Mouse (Mus musculus) ES-E14 (cell line): Measurements from ENCODE around the gene Pitpnm3.

Experiments used
- CHD2 ChIP-seq: IDR thresholded peaks from 2 replicates; pipeline ENCODE4 v1.6.1; 2014; ENCODE audit warnings: mild to moderate bottlenecking, low read depth, low read length, inconsistent platforms
- HCFC1 ChIP-seq: IDR thresholded peaks from 2 replicates; pipeline ENCODE4 v1.6.1; 2012; ENCODE audit warnings: low read length, inconsistent platforms, borderline replicate concordance; ENCODE audit not compliant: insufficient read depth
- ZC3H11A ChIP-seq: IDR thresholded peaks from 2 replicates; pipeline ENCODE4 v1.6.1; 2012; ENCODE audit warnings: low read depth, mild to moderate bottlenecking, inconsistent platforms, low read length, borderline replicate concordance
- ZNF384 ChIP-seq: IDR thresholded peaks from 2 replicates; pipeline ENCODE4 v1.6.1; 2012; ENCODE audit warnings: low read depth, low read length, inconsistent platforms

- TF ChIP-seq HCFC1 (no peak), CHD2 (no peak), ZNF384 (no peak), ZC3H11A (no peak)
Measured at GRCm38 (mm10) chr11:72057166-72057565, 78.4 kb downstream of the Pitpnm3 start.
